Mouse (Mus musculus): ENCODE results near the gene Card19. TPM values are rescaled to one million over a fixed set of nuclear protein-coding genes. Genes with fewer than 3 reads are reported as not detected.

Card19 gene
- polyA plus RNA-seq, 1 experiment from 2014 or later, result 27.4 TPM

- Histone ChIP-seq H3K9ac (ENCODE audit: low read depth, low read length) (no peak overlapping the region), H3K4me2 (replicated peaks; ENCODE audit: low read depth, low read length) (no peak overlapping the region), H3K9me3 (ENCODE audit: control insufficient read depth, low read length) (no peaks in the 10 kb centered on the region), H3K27ac (ENCODE audit: low read depth, low read length) (no peak overlapping the region), H3K4me3 (ENCODE audit: low read depth, low read length) (no peak overlapping the region), H3K4me1 (replicated peaks; ENCODE audit: control insufficient read depth, insufficient read depth, low read length) (no peaks in the 10 kb centered on the region), H3K36me3 (ENCODE audit: control insufficient read depth, insufficient read depth, low read length) (no peaks in the 10 kb centered on the region), H3K27me3 (ENCODE audit: control insufficient read depth, insufficient read depth, low read length) (no peaks in the 10 kb centered on the region)
- WGBS, result 97% methylated on average over 8 of the region's 8 CpGs
- ATAC-seq (ENCODE audit: low FRiP score), result no peak
- no peak for DNase-seq (ENCODE audit: low spot score)
Observed at GRCm38 (mm10) chr13:49238737-49239136, 22.9 kb upstream of the Card19 start.

- Histone ChIP-seq H3K27ac (ENCODE audit: low read depth, low read length) (no peak overlapping the region), H3K4me1 (replicated peaks; ENCODE audit: control insufficient read depth, insufficient read depth, low read length) (no peaks in the 10 kb centered on the region), H3K27me3 (ENCODE audit: control insufficient read depth, insufficient read depth, low read length) (no peaks in the 10 kb centered on the region), H3K9ac (ENCODE audit: low read depth, low read length) (no peak overlapping the region), H3K4me3 (ENCODE audit: low read depth, low read length) (no peak overlapping the region), H3K9me3 (ENCODE audit: control insufficient read depth, low read length) (no peaks in the 10 kb centered on the region), H3K4me2 (replicated peaks; ENCODE audit: low read depth, low read length) (no peak overlapping the region), H3K36me3 (ENCODE audit: control insufficient read depth, insufficient read depth, low read length) (no peaks in the 10 kb centered on the region)
- 94% methylated on average over 8 of the region's 8 CpGs for WGBS
- DNase-seq (ENCODE audit: low spot score) (no peak), ATAC-seq (ENCODE audit: low FRiP score) (no peak)
Observed at GRCm38 (mm10) chr13:49237617-49238016, 21.8 kb upstream of the Card19 start.

GRCm38 (mm10) chr13:49234711-49235110 is 18.9 kb upstream of the Card19 start:
- WGBS, result 94% methylated on average over 4 of the region's 4 CpGs
- no peak overlapping the region for H3K4me3 ChIP-seq (ENCODE audit: low read depth, low read length)
- H3K4me1 ChIP-seq (replicated peaks; ENCODE audit: control insufficient read depth, insufficient read depth, low read length), result no peaks in the 10 kb centered on the region

GRCm38 (mm10) chr13:49233792-49234572 is 18.1 kb upstream of the Card19 start:
- H3K4me2 ChIP-seq (replicated peaks; ENCODE audit: low read depth, low read length), result no peak overlapping the region
- H3K9ac ChIP-seq (ENCODE audit: low read depth, low read length), result no peak overlapping the region
- ATAC-seq (ENCODE audit: low FRiP score), result no peak
- WGBS, result 93% methylated on average over 8 of the region's 8 CpGs
- H3K27me3 ChIP-seq (ENCODE audit: control insufficient read depth, insufficient read depth, low read length), result no peaks in the 10 kb centered on the region
- H3K4me3 ChIP-seq (ENCODE audit: low read depth, low read length), result no peak overlapping the region
- H3K36me3 ChIP-seq (ENCODE audit: control insufficient read depth, insufficient read depth, low read length), result no peaks in the 10 kb centered on the region
- no peak overlapping the region for H3K27ac ChIP-seq (ENCODE audit: low read depth, low read length)
- no peak for DNase-seq (ENCODE audit: low spot score)
- no peaks in the 10 kb centered on the region for H3K4me1 ChIP-seq (replicated peaks; ENCODE audit: control insufficient read depth, insufficient read depth, low read length)
- no peaks in the 10 kb centered on the region for H3K9me3 ChIP-seq (ENCODE audit: control insufficient read depth, low read length)

More at GRCm38 (mm10) chr13:49234711-49235110, 18.9 kb upstream of the Card19 start:
- DNase-seq (ENCODE audit: low spot score), result no peak
- Histone ChIP-seq H3K4me2 (replicated peaks; ENCODE audit: low read depth, low read length) (no peak overlapping the region), H3K27ac (ENCODE audit: low read depth, low read length) (no peak overlapping the region), H3K36me3 (ENCODE audit: control insufficient read depth, insufficient read depth, low read length) (no peaks in the 10 kb centered on the region), H3K9ac (ENCODE audit: low read depth, low read length) (no peak overlapping the region), H3K9me3 (ENCODE audit: control insufficient read depth, low read length) (no peaks in the 10 kb centered on the region), H3K27me3 (ENCODE audit: control insufficient read depth, insufficient read depth, low read length) (no peaks in the 10 kb centered on the region)
- ATAC-seq (ENCODE audit: low FRiP score), result no peak

- 20% methylated on average over 4 of the region's 4 CpGs for WGBS
- no peak overlapping the region for H3K4me2 ChIP-seq (replicated peaks; ENCODE audit: low read depth, low read length)
- no peaks in the 10 kb centered on the region for H3K36me3 ChIP-seq (ENCODE audit: control insufficient read depth, insufficient read depth, low read length)
Observed at GRCm38 (mm10) chr13:49225633-49226032, 9.8 kb upstream of the Card19 start.

GRCm38 (mm10) chr13:49225159-49225558 is 9.3 kb upstream of the Card19 start:
- 66% methylated on average over 3 of the region's 3 CpGs for WGBS

More at GRCm38 (mm10) chr13:49225633-49226032, 9.8 kb upstream of the Card19 start:
- DNase-seq (ENCODE audit: low spot score) (no peak), ATAC-seq (ENCODE audit: low FRiP score) (no peak)
- Histone ChIP-seq H3K9ac (ENCODE audit: low read depth, low read length) (no peak overlapping the region), H3K27ac (ENCODE audit: low read depth, low read length) (no peak overlapping the region), H3K4me3 (ENCODE audit: low read depth, low read length) (no peak overlapping the region), H3K9me3 (ENCODE audit: control insufficient read depth, low read length) (no peaks in the 10 kb centered on the region), H3K27me3 (ENCODE audit: control insufficient read depth, insufficient read depth, low read length) (0 out of 2 replicates have a peak, but pooled peaks cover 2% of the 10 kb centered on the region), H3K4me1 (replicated peaks; ENCODE audit: control insufficient read depth, insufficient read depth, low read length) (no peaks in the 10 kb centered on the region)

GRCm38 (mm10) chr13:49224729-49225128 is 8.9 kb upstream of the Card19 start:
- H3K4me1 ChIP-seq (replicated peaks; ENCODE audit: control insufficient read depth, insufficient read depth, low read length), result no peaks in the 10 kb centered on the region
- WGBS, result 16% methylated on average over 6 of the region's 6 CpGs
- no peak overlapping the region for H3K4me2 ChIP-seq (replicated peaks; ENCODE audit: low read depth, low read length)
- 0 out of 2 replicates have a peak, but pooled peaks cover 2% of the 10 kb centered on the region for H3K27me3 ChIP-seq (ENCODE audit: control insufficient read depth, insufficient read depth, low read length)
- H3K36me3 ChIP-seq (ENCODE audit: control insufficient read depth, insufficient read depth, low read length), result no peaks in the 10 kb centered on the region
- no peak overlapping the region for H3K4me3 ChIP-seq (ENCODE audit: low read depth, low read length)
- H3K27ac ChIP-seq (ENCODE audit: low read depth, low read length), result no peak overlapping the region
- DNase-seq (ENCODE audit: low spot score) (no peak), ATAC-seq (ENCODE audit: low FRiP score) (no peak)
- H3K9ac ChIP-seq (ENCODE audit: low read depth, low read length), result no peak overlapping the region
- no peaks in the 10 kb centered on the region for H3K9me3 ChIP-seq (ENCODE audit: control insufficient read depth, low read length)

More at GRCm38 (mm10) chr13:49225159-49225558, 9.3 kb upstream of the Card19 start:
- H3K27ac ChIP-seq (ENCODE audit: low read depth, low read length), result no peak overlapping the region
- no peaks in the 10 kb centered on the region for H3K4me1 ChIP-seq (replicated peaks; ENCODE audit: control insufficient read depth, insufficient read depth, low read length)
- no peak overlapping the region for H3K4me2 ChIP-seq (replicated peaks; ENCODE audit: low read depth, low read length)
- 0 out of 2 replicates have a peak, but pooled peaks cover 2% of the 10 kb centered on the region for H3K27me3 ChIP-seq (ENCODE audit: control insufficient read depth, insufficient read depth, low read length)
- H3K36me3 ChIP-seq (ENCODE audit: control insufficient read depth, insufficient read depth, low read length), result no peaks in the 10 kb centered on the region
- no peak overlapping the region for H3K4me3 ChIP-seq (ENCODE audit: low read depth, low read length)
- DNase-seq (ENCODE audit: low spot score), result no peak
- ATAC-seq (ENCODE audit: low FRiP score), result no peak
- no peaks in the 10 kb centered on the region for H3K9me3 ChIP-seq (ENCODE audit: control insufficient read depth, low read length)
- no peak overlapping the region for H3K9ac ChIP-seq (ENCODE audit: low read depth, low read length)

- Histone ChIP-seq H3K4me2 (replicated peaks; ENCODE audit: low read depth, low read length) (no peak overlapping the region), H3K4me1 (replicated peaks; ENCODE audit: control insufficient read depth, insufficient read depth, low read length) (no peaks in the 10 kb centered on the region), H3K9me3 (ENCODE audit: control insufficient read depth, low read length) (no peaks in the 10 kb centered on the region), H3K27me3 (ENCODE audit: control insufficient read depth, insufficient read depth, low read length) (0 out of 2 replicates have a peak, but pooled peaks cover 2% of the 10 kb centered on the region), H3K27ac (ENCODE audit: low read depth, low read length) (no peak overlapping the region), H3K36me3 (ENCODE audit: control insufficient read depth, insufficient read depth, low read length) (no peaks in the 10 kb centered on the region), H3K4me3 (ENCODE audit: low read depth, low read length) (no peak overlapping the region), H3K9ac (ENCODE audit: low read depth, low read length) (no peak overlapping the region)
- ATAC-seq (ENCODE audit: low FRiP score) (no peak), DNase-seq (ENCODE audit: low spot score) (no peak)
- 16% methylated on average over 10 of the region's 10 CpGs for WGBS
Observed at GRCm38 (mm10) chr13:49224314-49224713, 8.5 kb upstream of the Card19 start.

- ATAC-seq (ENCODE audit: low FRiP score) (no peak), DNase-seq (ENCODE audit: low spot score) (no peak)
- H3K4me2 ChIP-seq (replicated peaks; ENCODE audit: low read depth, low read length), result no peak overlapping the region
- H3K9me3 ChIP-seq (ENCODE audit: control insufficient read depth, low read length), result no peaks in the 10 kb centered on the region
- no peaks in the 10 kb centered on the region for H3K36me3 ChIP-seq (ENCODE audit: control insufficient read depth, insufficient read depth, low read length)
- H3K4me3 ChIP-seq (ENCODE audit: low read depth, low read length), result no peak overlapping the region
- WGBS, result 17% methylated on average over 5 of the region's 5 CpGs
- no peak overlapping the region for H3K9ac ChIP-seq (ENCODE audit: low read depth, low read length)
- H3K4me1 ChIP-seq (replicated peaks; ENCODE audit: control insufficient read depth, insufficient read depth, low read length), result no peaks in the 10 kb centered on the region
- no peak overlapping the region for H3K27ac ChIP-seq (ENCODE audit: low read depth, low read length)
- H3K27me3 ChIP-seq (ENCODE audit: control insufficient read depth, insufficient read depth, low read length), result 0 out of 2 replicates have a peak, but pooled peaks cover 4% of the 10 kb centered on the region
Observed at GRCm38 (mm10) chr13:49220912-49221311, 5.1 kb upstream of the Card19 start.
